Mouse (Mus musculus) limb, embryonic 11.5 days (tissue): ENCODE data around the gene Dpp9. TPM values are rescaled to one million over a fixed set of nuclear protein-coding genes. Genes with fewer than 3 reads are reported as not detected.

Source experiments
- ATAC-seq: fragments of 200-750 bp; cut with Nextera tagmentation; 2 replicates; pipeline ENCODE4 v1.8.0; 2017; ENCODE audit warnings: low read depth; ENCODE audit not compliant: insufficient number of reproducible peaks, low FRiP score, low TSS enrichment
- DNase-seq: peaks from one replicate; pipeline ENCODE4 v3.0.0-alpha.2; 2015; ENCODE audit warnings: low spot score
- H3K27ac ChIP-seq: fragments of 300-500 bp; sonication (generic); replicated peaks from 2 replicates; pipeline ENCODE4 v1.5.1; 2014; ENCODE audit warnings: low read depth, mild to moderate bottlenecking, low read length
- H3K27me3 ChIP-seq: fragments of 300-500 bp; sonication (generic); 2 replicates; pipeline ENCODE4 v1.6.1; 2014; ENCODE audit warnings: mild to moderate bottlenecking, low read length, mixed read lengths; ENCODE audit not compliant: control insufficient read depth, insufficient read depth
- H3K36me3 ChIP-seq: fragments of 300-500 bp; sonication (generic); 2 replicates; pipeline ENCODE4 v1.6.1; 2014; ENCODE audit warnings: mild to moderate bottlenecking, low read length, moderate library complexity, mixed read lengths; ENCODE audit not compliant: control insufficient read depth, insufficient read depth
- H3K4me1 ChIP-seq: fragments of 300-500 bp; sonication (generic); 2 replicates; pipeline ENCODE4 v1.6.1; 2014; ENCODE audit warnings: low read length, mixed read lengths; ENCODE audit not compliant: control insufficient read depth, insufficient read depth
- H3K4me2 ChIP-seq: fragments of 300-500 bp; sonication (generic); 2 replicates; pipeline ENCODE4 v1.6.1; 2014; ENCODE audit warnings: low read depth, mild to moderate bottlenecking, moderate library complexity; ENCODE audit not compliant: severe bottlenecking
- H3K4me3 ChIP-seq: fragments of 300-500 bp; sonication (generic); 2 replicates; pipeline ENCODE4 v1.5.1; 2014; ENCODE audit warnings: low read depth, low read length
- H3K9ac ChIP-seq: fragments of 300-500 bp; sonication (generic); 2 replicates; pipeline ENCODE4 v1.6.1; 2014; ENCODE audit warnings: mild to moderate bottlenecking, low read length
- H3K9me3 ChIP-seq: fragments of 300-500 bp; sonication (generic); 2 replicates; pipeline ENCODE4 v1.6.1; 2016; ENCODE audit warnings: low read length; ENCODE audit not compliant: control insufficient read depth
- WGBS: fragments of 180-500 bp; shearing (Covaris S2); extraction: QIAGEN DNeasy Blood & Tissue Kit; methylation state at CpG from one replicate; pipeline ENCODE4 v1.1.7; 2014; 5-methylcytosine and 5-hydroxymethylcytosine counted together
- polyA plus RNA-seq: library from polyadenylated mRNA; unstranded; fragments of >200 nt; fragmentation: Nextera tagmentation; extraction: Ambion mirVana; gene quantifications from 2 replicates; pipeline ENCODE4 v1.2.1, GENCODE M21; 2014

Dpp9 gene
- polyA plus RNA-seq, 1 experiment from 2014 or later: 34.3 TPM

- H3K4me3 ChIP-seq: no peak overlapping the region
- H3K36me3 ChIP-seq: peaks cover 6% of the 10 kb centered on the region; the same call in 1 of the 2 replicates
- no peak overlapping the region for H3K9ac ChIP-seq
- H3K9me3 ChIP-seq: no peaks in the 10 kb centered on the region
- DNase-seq: no peak
- 49% methylated on average over 11 of the region's 11 CpGs for WGBS
- peak overlapping the region; percentile 67; the same call in 1 of the 2 replicates for H3K27ac ChIP-seq
- ATAC-seq: peak; percentile 18; the same call in 1 of the 2 replicates
- H3K4me2 ChIP-seq: no peak overlapping the region
- peaks cover 9% of the 10 kb centered on the region for H3K4me1 ChIP-seq
- H3K27me3 ChIP-seq: no peaks in the 10 kb centered on the region
These were observed 33.2 kb downstream of the Dpp9 start for GRCm38 (mm10) chr17:56185281-56186141.

GRCm38 (mm10) chr17:56183658-56184103 is 35.0 kb downstream of the Dpp9 start, which contains the start of gene Mydgf:
TSS of gene Mydgf (minus strand) at chr17:56183920.
- Histone ChIP-seq H3K9me3 (no peaks in the 10 kb centered on the region), H3K4me3 (peak within 1 kb of the TSS; percentile 85), H3K27me3 (no peaks in the 10 kb centered on the region), H3K9ac (peak within 1 kb of the TSS; percentile 70), H3K4me2 (peak within 1 kb of the TSS; percentile 78), H3K4me1 (peaks cover 9% of the 10 kb centered on the region), H3K27ac (no peak within 1 kb of the TSS), H3K36me3 (peaks cover 11% of the 10 kb centered on the region; the same call in 1 of the 2 replicates)
- DNase-seq: peak; percentile 97
- peak; percentile 85 for ATAC-seq
- WGBS: under 1% methylated on average over 47 of the region's 47 CpGs

GRCm38 (mm10) chr17:56182975-56183657 is 35.6 kb downstream of the Dpp9 start:
- H3K4me2 ChIP-seq: peak overlapping the region; percentile 78

GRCm38 (mm10) chr17:56175416-56175815 is 43.3 kb downstream of the Dpp9 start:
- 95% methylated on average over 3 of the region's 3 CpGs for WGBS
- Histone ChIP-seq H3K27me3 (no peaks in the 10 kb centered on the region), H3K27ac (no peak overlapping the region), H3K36me3 (peaks cover 22% of the 10 kb centered on the region), H3K9ac (no peak overlapping the region), H3K9me3 (no peaks in the 10 kb centered on the region), H3K4me2 (no peak overlapping the region), H3K4me3 (no peak overlapping the region), H3K4me1 (no peaks in the 10 kb centered on the region)
- ATAC-seq (no peak), DNase-seq (no peak)

More at GRCm38 (mm10) chr17:56182975-56183657, 35.6 kb downstream of the Dpp9 start:
- WGBS: 3% methylated on average over 14 of the region's 14 CpGs
- ATAC-seq: peak; percentile 20; the same call in 1 of the 2 replicates
- H3K27me3 ChIP-seq: no peaks in the 10 kb centered on the region
- H3K27ac ChIP-seq: no peak overlapping the region
- H3K4me3 ChIP-seq: peak overlapping the region; percentile 85
- H3K9me3 ChIP-seq: no peaks in the 10 kb centered on the region
- H3K9ac ChIP-seq: peak overlapping the region; percentile 70
- peaks cover 9% of the 10 kb centered on the region for H3K4me1 ChIP-seq
- DNase-seq: peak; percentile 32
- H3K36me3 ChIP-seq: peaks cover 9% of the 10 kb centered on the region; the same call in 1 of the 2 replicates

- peaks cover 16% of the 10 kb centered on the region for H3K36me3 ChIP-seq
- no peak overlapping the region for H3K4me2 ChIP-seq
- H3K9me3 ChIP-seq: no peaks in the 10 kb centered on the region
- no peak overlapping the region for H3K4me3 ChIP-seq
- WGBS: 54% methylated on average over 10 of the region's 10 CpGs
- no peak for DNase-seq
- H3K27ac ChIP-seq: no peak overlapping the region
- no peak for ATAC-seq
- no peaks in the 10 kb centered on the region for H3K4me1 ChIP-seq
- no peak overlapping the region for H3K9ac ChIP-seq
- H3K27me3 ChIP-seq: no peaks in the 10 kb centered on the region
These were observed 45.2 kb downstream of the Dpp9 start for GRCm38 (mm10) chr17:56173401-56174046.

- ATAC-seq: no peak
- H3K27ac ChIP-seq: no peak overlapping the region
- H3K27me3 ChIP-seq: no peaks in the 10 kb centered on the region
- no peak overlapping the region for H3K9ac ChIP-seq
- no peak overlapping the region for H3K4me3 ChIP-seq
- H3K4me1 ChIP-seq: no peaks in the 10 kb centered on the region
- no peaks in the 10 kb centered on the region for H3K9me3 ChIP-seq
- DNase-seq: no peak
- WGBS: 89% methylated on average over 17 of the region's 17 CpGs
- no peak overlapping the region for H3K4me2 ChIP-seq
- H3K36me3 ChIP-seq: peaks cover 6% of the 10 kb centered on the region; the same call in 1 of the 2 replicates
These were observed 46.8 kb downstream of the Dpp9 start for GRCm38 (mm10) chr17:56171881-56172280.

GRCm38 (mm10) chr17:56171456-56171855 is 47.2 kb downstream of the Dpp9 start:
- H3K9ac ChIP-seq: no peak overlapping the region
- H3K36me3 ChIP-seq: peaks cover 2% of the 10 kb centered on the region; the same call in 1 of the 2 replicates
- H3K4me1 ChIP-seq: no peaks in the 10 kb centered on the region
- WGBS: 88% methylated on average over 9 of the region's 9 CpGs
- DNase-seq: no peak
- no peak overlapping the region for H3K27ac ChIP-seq
- H3K9me3 ChIP-seq: no peaks in the 10 kb centered on the region
- no peak overlapping the region for H3K4me2 ChIP-seq
- no peak for ATAC-seq
- H3K4me3 ChIP-seq: no peak overlapping the region
- no peaks in the 10 kb centered on the region for H3K27me3 ChIP-seq

GRCm38 (mm10) chr17:56170636-56171035 is 48.1 kb downstream of the Dpp9 start:
- Histone ChIP-seq H3K4me3 (no peak overlapping the region), H3K27me3 (no peaks in the 10 kb centered on the region), H3K4me1 (no peaks in the 10 kb centered on the region), H3K4me2 (no peak overlapping the region), H3K9me3 (no peaks in the 10 kb centered on the region), H3K36me3 (peaks cover 2% of the 10 kb centered on the region; the same call in 1 of the 2 replicates), H3K27ac (peak overlapping the region; percentile 30; the same call in 1 of the 2 replicates), H3K9ac (no peak overlapping the region)
- no peak for ATAC-seq
- no peak for DNase-seq
- WGBS: 80% methylated on average over 10 of the region's 10 CpGs
